Mouse (Mus musculus) midbrain, postnatal 0 days (tissue): ENCODE measurements at regions not wholly inside any gene's neighbourhood (a gene's known extent, or its start where the extent isn't known, plus 50 kb on each side); places are given as distances from the start of the nearest gene placed in this dataset.

ENCODE experiments used
- ATAC-seq: fragments of 200-750 bp; cut with Nextera tagmentation; 2 replicates; pipeline ENCODE4 v1.8.0; 2017; ENCODE audit warnings: moderate number of reproducible peaks, mild to moderate bottlenecking, moderate TSS enrichment, moderate library complexity; ENCODE audit not compliant: low FRiP score
- DNase-seq: peaks from one replicate; pipeline ENCODE4 v3.0.0-alpha.2; 2015; ENCODE audit warnings: low spot score
- H3K27ac ChIP-seq: fragments of 300-500 bp; sonication (generic); 2 replicates; pipeline ENCODE4 v1.5.1; 2014; ENCODE audit warnings: low read depth, mild to moderate bottlenecking, low read length, mixed read lengths
- H3K27me3 ChIP-seq: fragments of 300-500 bp; sonication (generic); 2 replicates; pipeline ENCODE4 v1.6.1; 2014; ENCODE audit warnings: low read length, control low read depth, mixed read lengths; ENCODE audit not compliant: insufficient read depth
- H3K36me3 ChIP-seq: fragments of 300-500 bp; sonication (generic); 2 replicates; pipeline ENCODE4 v1.6.1; 2014; ENCODE audit warnings: low read length, control low read depth, mixed read lengths; ENCODE audit not compliant: insufficient read depth
- H3K4me1 ChIP-seq: fragments of 300-500 bp; sonication (generic); 2 replicates; pipeline ENCODE4 v1.6.1; 2014; ENCODE audit warnings: mild to moderate bottlenecking, control low read depth, antibody characterized with exemption, low read length, mixed read lengths; ENCODE audit not compliant: insufficient read depth
- H3K4me2 ChIP-seq: fragments of 300-500 bp; sonication (generic); 2 replicates; pipeline ENCODE4 v1.6.1; 2014; ENCODE audit warnings: low read depth, mild to moderate bottlenecking, low read length, mixed read lengths; ENCODE audit not compliant: poor library complexity, severe bottlenecking
- H3K4me3 ChIP-seq: fragments of 300-500 bp; sonication (generic); 2 replicates; pipeline ENCODE4 v1.5.1; 2014; ENCODE audit warnings: low read depth, mild to moderate bottlenecking, low read length, moderate library complexity
- H3K9ac ChIP-seq: fragments of 300-500 bp; sonication (generic); replicated peaks from 2 replicates; pipeline ENCODE4 v1.6.1; 2014; ENCODE audit warnings: mild to moderate bottlenecking, low read length, moderate library complexity, mixed read lengths; ENCODE audit not compliant: poor library complexity, severe bottlenecking
- H3K9me3 ChIP-seq: fragments of 300-500 bp; sonication (generic); 2 replicates; pipeline ENCODE4 v1.6.1; 2016; ENCODE audit warnings: low read length, control low read depth
- CTCF ChIP-seq: IDR thresholded peaks from 2 replicates; pipeline ENCODE4 v1.5.1; 2016; ENCODE audit warnings: antibody characterized with exemption, mild to moderate bottlenecking
- WGBS: fragments of 180-500 bp; shearing (Covaris S2); extraction: QIAGEN DNeasy Blood & Tissue Kit; methylation state at CpG from one replicate; pipeline ENCODE4 v1.1.7; 2014; 5-methylcytosine and 5-hydroxymethylcytosine counted together

GRCm38 (mm10) chr3:143036108-143036507 lies 154.3 kb upstream of the Pkn2 start:
- WGBS, result 84% methylated on average over 1 of the region's 1 CpGs
- Histone ChIP-seq H3K27ac (no peak overlapping the region), H3K4me1 (no peaks in the 10 kb centered on the region), H3K9me3 (no peaks in the 10 kb centered on the region), H3K4me3 (no peak overlapping the region), H3K4me2 (no peak overlapping the region), H3K27me3 (no peaks in the 10 kb centered on the region), H3K9ac (no peak overlapping the region), H3K36me3 (no peaks in the 10 kb centered on the region)
- DNase-seq (no peak), ATAC-seq (no peak)
- TF ChIP-seq CTCF, result no peak

- H3K9me3 ChIP-seq, result no peaks in the 10 kb centered on the region
- no peaks in the 10 kb centered on the region for H3K27me3 ChIP-seq
- ATAC-seq (no peak), DNase-seq (no peak)
- no peak overlapping the region for H3K27ac ChIP-seq
- H3K36me3 ChIP-seq, result no peaks in the 10 kb centered on the region
- 82% methylated on average over 9 of the region's 9 CpGs for WGBS
- H3K4me1 ChIP-seq, result no peaks in the 10 kb centered on the region
- H3K4me3 ChIP-seq, result no peak overlapping the region
- no peak for TF ChIP-seq CTCF
- no peak overlapping the region for H3K4me2 ChIP-seq
- H3K9ac ChIP-seq, result no peak overlapping the region
Measured at GRCm38 (mm10) chr3:143034588-143034987, 152.8 kb upstream of the Pkn2 start.

DNA sequence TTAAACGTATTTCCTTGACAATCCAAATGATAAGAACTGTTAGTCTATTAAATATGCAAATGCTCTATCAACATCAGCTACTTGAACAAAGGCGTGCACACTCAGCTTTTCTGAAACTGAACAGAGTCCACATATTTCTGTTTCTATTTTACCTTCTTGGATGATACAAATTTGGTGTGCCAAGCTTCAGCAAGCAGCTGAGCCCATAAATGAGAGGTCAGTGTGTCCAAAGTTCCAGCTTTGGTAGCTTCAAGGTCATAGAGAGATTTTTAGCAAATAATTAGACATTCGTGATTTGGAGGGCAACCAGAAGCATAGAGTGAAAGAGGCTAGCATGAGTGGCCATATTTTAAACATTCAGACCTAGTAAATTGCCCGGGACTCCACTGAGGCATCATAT lies 140.7 kb upstream of the Pkn2 start:
- Histone ChIP-seq H3K36me3 (no peaks in the 10 kb centered on the region), H3K4me2 (no peak overlapping the region), H3K4me3 (no peak overlapping the region), H3K4me1 (no peaks in the 10 kb centered on the region), H3K27ac (no peak overlapping the region), H3K9ac (no peak overlapping the region), H3K27me3 (no peaks in the 10 kb centered on the region), H3K9me3 (no peaks in the 10 kb centered on the region)
- DNase-seq (no peak), ATAC-seq (no peak)
- no peak for TF ChIP-seq CTCF
- 71% methylated on average over 4 of the region's 4 CpGs for WGBS

DNA sequence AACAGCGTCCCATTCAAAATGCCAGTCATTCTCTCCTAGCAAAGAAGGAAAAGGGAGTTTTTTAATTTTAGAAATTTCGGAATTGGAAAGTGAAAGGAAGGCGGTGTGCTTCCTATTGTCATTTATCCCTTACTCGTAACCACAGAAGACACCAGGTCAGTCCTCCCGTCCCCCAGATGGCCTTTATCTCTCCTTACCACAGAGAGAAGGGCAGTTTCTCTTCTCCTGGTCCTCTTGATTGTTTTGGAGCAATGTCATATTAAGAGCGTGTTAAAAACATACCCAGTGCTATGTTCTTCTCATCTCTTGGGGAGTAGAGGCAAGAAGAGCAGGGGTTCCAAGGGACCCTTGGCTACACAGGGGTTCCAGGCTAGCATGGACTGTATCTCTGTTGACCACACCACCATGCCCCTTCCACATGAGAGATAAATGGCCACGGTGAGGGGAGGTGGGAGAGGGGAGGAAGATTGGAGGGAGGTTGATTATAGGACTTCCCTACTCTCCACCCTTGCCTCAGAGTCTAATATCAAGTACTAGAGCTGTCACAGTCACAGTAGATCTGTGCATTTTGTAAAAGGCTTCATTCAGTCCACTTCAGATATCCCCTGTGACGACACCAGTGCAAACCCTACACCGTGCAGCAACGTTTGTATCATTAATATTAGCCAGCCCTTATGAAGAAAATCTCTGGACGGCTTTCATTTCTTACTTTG lies 139.5 kb upstream of the Pkn2 start:
- Histone ChIP-seq H3K27me3 (no peaks in the 10 kb centered on the region), H3K4me1 (no peaks in the 10 kb centered on the region), H3K36me3 (no peaks in the 10 kb centered on the region), H3K27ac (no peak overlapping the region), H3K4me2 (no peak overlapping the region), H3K9ac (no peak overlapping the region), H3K9me3 (no peaks in the 10 kb centered on the region), H3K4me3 (no peak overlapping the region)
- no peak for DNase-seq
- TF ChIP-seq CTCF, result no peak
- no peak for ATAC-seq
- WGBS, result 85% methylated on average over 11 of the region's 11 CpGs

GRCm38 (mm10) chr3:143017480-143017879 lies 135.7 kb upstream of the Pkn2 start:
- DNase-seq (no peak), ATAC-seq (no peak)
- no peak overlapping the region for H3K4me2 ChIP-seq
- H3K27me3 ChIP-seq, result no peaks in the 10 kb centered on the region
- TF ChIP-seq CTCF, result no peak
- H3K27ac ChIP-seq, result no peak overlapping the region
- H3K9ac ChIP-seq, result no peak overlapping the region
- H3K36me3 ChIP-seq, result no peaks in the 10 kb centered on the region
- 86% methylated on average over 4 of the region's 4 CpGs for WGBS
- H3K9me3 ChIP-seq, result no peaks in the 10 kb centered on the region
- no peak overlapping the region for H3K4me3 ChIP-seq
- no peaks in the 10 kb centered on the region for H3K4me1 ChIP-seq

DNA sequence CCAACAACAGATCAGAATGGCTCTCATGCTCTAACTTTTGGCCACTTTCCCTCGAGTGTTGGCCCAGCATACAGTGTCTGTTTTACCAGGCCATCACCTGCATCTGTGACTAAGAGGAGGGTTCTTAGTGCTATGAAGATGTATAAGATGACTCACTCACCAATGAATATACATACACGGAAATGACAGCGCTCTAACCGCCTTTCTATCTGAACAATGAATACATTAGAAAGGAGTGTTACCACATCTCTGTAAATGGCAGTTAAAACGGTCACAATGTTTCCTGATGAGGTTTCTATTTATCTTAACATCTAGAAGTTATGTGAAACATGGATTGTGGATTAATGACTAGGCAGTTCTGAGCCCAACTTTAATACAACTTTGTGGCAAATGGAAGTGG lies 135.0 kb upstream of the Pkn2 start:
- TF ChIP-seq CTCF, result no peak
- H3K9me3 ChIP-seq, result no peaks in the 10 kb centered on the region
- no peak overlapping the region for H3K9ac ChIP-seq
- H3K4me3 ChIP-seq, result no peak overlapping the region
- no peaks in the 10 kb centered on the region for H3K4me1 ChIP-seq
- DNase-seq, result no peak
- H3K36me3 ChIP-seq, result no peaks in the 10 kb centered on the region
- no peaks in the 10 kb centered on the region for H3K27me3 ChIP-seq
- ATAC-seq, result no peak
- WGBS, result 90% methylated on average over 5 of the region's 5 CpGs
- H3K4me2 ChIP-seq, result no peak overlapping the region
- H3K27ac ChIP-seq, result no peak overlapping the region
